Mouse (Mus musculus): Measurements from ENCODE around the gene Sgms1.

DNA sequence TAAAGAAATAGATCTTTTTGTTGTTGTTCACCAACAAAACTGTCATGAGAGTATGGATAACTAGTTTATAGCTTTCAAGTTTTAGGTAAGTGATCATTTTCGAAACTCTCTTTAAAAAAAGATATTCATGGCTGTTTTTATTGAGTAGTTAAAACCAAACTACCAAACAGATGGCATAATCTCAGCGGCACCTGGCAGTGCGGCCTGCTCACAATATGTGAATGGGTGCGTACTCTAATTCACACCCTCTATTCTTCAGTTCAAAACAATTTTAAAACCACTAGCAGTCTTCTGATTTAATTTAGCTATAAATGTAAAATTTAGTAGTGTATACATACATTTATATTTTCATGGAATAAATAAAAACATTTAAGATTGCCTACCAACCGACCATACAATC is 266.3 kb downstream of the Sgms1 start:
- no peak for TF ChIP-seq CTCF (IDR thresholded peaks at IDR 0.05)
- no peak for TF ChIP-seq EP300 (IDR thresholded peaks at IDR 0.05; ENCODE audit: insufficient read depth, low read depth, low read length)

Measured in heart, adult 2 months (tissue).